Mouse (Mus musculus): ENCODE results near the gene Mgat1. TPM values are rescaled to one million over a fixed set of nuclear protein-coding genes. Genes with fewer than 3 reads are reported as not detected.
"Not testable (repeated sequence)": the region's sequence is repeated elsewhere in the genome, so short reads cannot be mapped to it uniquely, and the experiment has no call there.

The Mgat1 gene
- total and polyA plus RNA-seq, 3 experiments: 59.2 to 74.4 (median 72.3) TPM

- Histone ChIP-seq H3K9ac (ENCODE audit: low read depth, low read length) (no peak overlapping the region), H3K79me2 (replicated peaks; ENCODE audit: control insufficient read depth, insufficient read depth, low read length) (no peaks in the 10 kb centered on the region), H3K27ac (no peak overlapping the region), H3K4me3 (no peak overlapping the region), H3K27me3 (ENCODE audit: control insufficient read depth, insufficient read depth, low read length) (no peaks in the 10 kb centered on the region), H3K36me3 (ENCODE audit: control insufficient read depth, insufficient read depth, low read length) (no peaks in the 10 kb centered on the region), H3K4me1 (ENCODE audit: control insufficient read depth, insufficient read depth, low read length) (no peaks in the 10 kb centered on the region)
- intact Hi-C loops (cut with DNase I): loop anchor here (2.0 to 5.0 kb wide), 2 partner anchors 169 to 487 kb away; no protein-coding TSS in a partner anchor
- WGBS: 69% methylated on average over 11 of the region's 11 CpGs
- no peak for TF ChIP-seq POLR2A (IDR thresholded peaks at IDR 0.05; ENCODE audit: insufficient read depth, low read depth, low read length)
- no peak for TF ChIP-seq EP300 (IDR thresholded peaks at IDR 0.05; ENCODE audit: insufficient read depth, low read depth, low read length)
- no peak for TF ChIP-seq CTCF (IDR thresholded peaks at IDR 0.05)
- DNase-seq: no peak
Observed at GRCm38 (mm10) chr11:49273834-49274519, 30.0 kb downstream of the Mgat1 start.

- Histone ChIP-seq H3K4me1 (ENCODE audit: control insufficient read depth, insufficient read depth, low read length) (no peaks in the 10 kb centered on the region), H3K9ac (ENCODE audit: low read depth, low read length) (no peak within 1 kb of the TSS), H3K4me3 (no peak within 1 kb of the TSS), H3K27me3 (ENCODE audit: control insufficient read depth, insufficient read depth, low read length) (no peaks in the 10 kb centered on the region), H3K27ac (no peak within 1 kb of the TSS), H3K36me3 (ENCODE audit: control insufficient read depth, insufficient read depth, low read length) (no peaks in the 10 kb centered on the region), H3K79me2 (replicated peaks; ENCODE audit: control insufficient read depth, insufficient read depth, low read length) (no peaks in the 10 kb centered on the region)
- no peak for DNase-seq
- TF ChIP-seq EP300 (IDR thresholded peaks at IDR 0.05; ENCODE audit: insufficient read depth, low read depth, low read length): no peak
- TF ChIP-seq CTCF (IDR thresholded peaks at IDR 0.05): no peak
- TF ChIP-seq POLR2A (IDR thresholded peaks at IDR 0.05; ENCODE audit: insufficient read depth, low read depth, low read length): no peak
- intact Hi-C loops (cut with DNase I): no loop called here
- WGBS: 76% methylated on average over 3 of the region's 3 CpGs
Observed at GRCm38 (mm10) chr11:49278222-49278621, 34.2 kb downstream of the Mgat1 start, which contains the start of gene Olfr1393. TSS of gene Olfr1393 (plus strand) at chr11:49278304.

- H3K4me1 ChIP-seq (ENCODE audit: control insufficient read depth, insufficient read depth, low read length); intact Hi-C loops (cut with DNase I); H3K27ac ChIP-seq; H3K4me3 ChIP-seq; DNase-seq; H3K79me2 ChIP-seq (replicated peaks; ENCODE audit: control insufficient read depth, insufficient read depth, low read length); H3K27me3 ChIP-seq (ENCODE audit: control insufficient read depth, insufficient read depth, low read length); H3K9ac ChIP-seq (ENCODE audit: low read depth, low read length); H3K36me3 ChIP-seq (ENCODE audit: control insufficient read depth, insufficient read depth, low read length): not testable (repeated sequence)
- 48% methylated on average over 1 of the region's 1 CpGs for WGBS
Observed at GRCm38 (mm10) chr11:49284982-49285381, 41.0 kb downstream of the Mgat1 start, which contains the start of gene Olfr1392. TSS of gene Olfr1392 (plus strand) at chr11:49285282.

- Histone ChIP-seq H3K4me1 (ENCODE audit: control insufficient read depth, insufficient read depth, low read length) (no peaks in the 10 kb centered on the region), H3K36me3 (ENCODE audit: control insufficient read depth, insufficient read depth, low read length) (no peaks in the 10 kb centered on the region), H3K27me3 (ENCODE audit: control insufficient read depth, insufficient read depth, low read length) (0 out of 2 replicates have a peak, but pooled peaks cover 2% of the 10 kb centered on the region), H3K27ac (no peak overlapping the region), H3K4me3 (no peak overlapping the region), H3K9ac (ENCODE audit: low read depth, low read length) (no peak overlapping the region), H3K79me2 (replicated peaks; ENCODE audit: control insufficient read depth, insufficient read depth, low read length) (no peaks in the 10 kb centered on the region)
- intact Hi-C loops (cut with DNase I): no loop called here
- TF ChIP-seq CTCF (IDR thresholded peaks at IDR 0.05) (no peak), EP300 (IDR thresholded peaks at IDR 0.05; ENCODE audit: insufficient read depth, low read depth, low read length) (no peak), POLR2A (IDR thresholded peaks at IDR 0.05; ENCODE audit: insufficient read depth, low read depth, low read length) (no peak)
- WGBS: 56% methylated on average over 2 of the region's 2 CpGs
- no peak for DNase-seq
Observed at GRCm38 (mm10) chr11:49287251-49287650, 43.3 kb downstream of the Mgat1 start.

- Histone ChIP-seq H3K4me3 (no peak overlapping the region), H3K36me3 (ENCODE audit: control insufficient read depth, insufficient read depth, low read length) (no peaks in the 10 kb centered on the region), H3K4me1 (ENCODE audit: control insufficient read depth, insufficient read depth, low read length) (no peaks in the 10 kb centered on the region), H3K79me2 (replicated peaks; ENCODE audit: control insufficient read depth, insufficient read depth, low read length) (no peaks in the 10 kb centered on the region), H3K27me3 (ENCODE audit: control insufficient read depth, insufficient read depth, low read length) (0 out of 2 replicates have a peak, but pooled peaks cover 2% of the 10 kb centered on the region), H3K27ac (no peak overlapping the region), H3K9ac (ENCODE audit: low read depth, low read length) (no peak overlapping the region)
- 68% methylated on average over 3 of the region's 3 CpGs for WGBS
- intact Hi-C loops (cut with DNase I): no loop called here
- DNase-seq: no peak
- TF ChIP-seq CTCF (IDR thresholded peaks at IDR 0.05) (no peak), EP300 (IDR thresholded peaks at IDR 0.05; ENCODE audit: insufficient read depth, low read depth, low read length) (no peak), POLR2A (IDR thresholded peaks at IDR 0.05; ENCODE audit: insufficient read depth, low read depth, low read length) (no peak)
Observed at GRCm38 (mm10) chr11:49292777-49293176, 48.8 kb downstream of the Mgat1 start.

GRCm38 (mm10) chr11:49304441-49304840 lies 60.5 kb downstream of the Mgat1 start, which contains the start of gene Olfr10:
TSS of gene Olfr10 (plus strand) at chr11:49304741.
- no peak within 1 kb of the TSS for H3K9ac ChIP-seq (ENCODE audit: low read depth, low read length)
- H3K4me1 ChIP-seq (ENCODE audit: control insufficient read depth, insufficient read depth, low read length): no peaks in the 10 kb centered on the region
- DNase-seq: no peak
- H3K4me3 ChIP-seq: no peak within 1 kb of the TSS
- no peaks in the 10 kb centered on the region for H3K27me3 ChIP-seq (ENCODE audit: control insufficient read depth, insufficient read depth, low read length)
- intact Hi-C loops (cut with DNase I): no loop called here
- no peak within 1 kb of the TSS for H3K27ac ChIP-seq
- no peaks in the 10 kb centered on the region for H3K36me3 ChIP-seq (ENCODE audit: control insufficient read depth, insufficient read depth, low read length)
- H3K79me2 ChIP-seq (replicated peaks; ENCODE audit: control insufficient read depth, insufficient read depth, low read length): no peaks in the 10 kb centered on the region
- no peak for TF ChIP-seq POLR2A (IDR thresholded peaks at IDR 0.05; ENCODE audit: insufficient read depth, low read depth, low read length)
- TF ChIP-seq EP300 (IDR thresholded peaks at IDR 0.05; ENCODE audit: insufficient read depth, low read depth, low read length): no peak
- no peak for TF ChIP-seq CTCF (IDR thresholded peaks at IDR 0.05)

- H3K79me2 ChIP-seq (replicated peaks; ENCODE audit: control insufficient read depth, insufficient read depth, low read length); H3K9ac ChIP-seq (ENCODE audit: low read depth, low read length); H3K27me3 ChIP-seq (ENCODE audit: control insufficient read depth, insufficient read depth, low read length); H3K4me1 ChIP-seq (ENCODE audit: control insufficient read depth, insufficient read depth, low read length); DNase-seq; intact Hi-C loops (cut with DNase I); H3K4me3 ChIP-seq; H3K36me3 ChIP-seq (ENCODE audit: control insufficient read depth, insufficient read depth, low read length); H3K27ac ChIP-seq: not testable (repeated sequence)
- WGBS: 52% methylated on average over 5 of the region's 5 CpGs
Observed at GRCm38 (mm10) chr11:49308547-49308946, 64.6 kb downstream of the Mgat1 start.
